Mouse (Mus musculus) lung, adult 2 months (tissue): ENCODE data around the gene Macrod2.

ENCODE experiments used
- CTCF ChIP-seq: fragments of 200-500 bp; IDR thresholded peaks from 2 replicates; pipeline ENCODE4 v1.5.1; 2011; ENCODE audit warnings: mild to moderate bottlenecking, low read length, control low read depth; ENCODE audit not compliant: insufficient read depth
- POLR2A ChIP-seq: fragments of 200-500 bp; IDR thresholded peaks from 2 replicates; pipeline ENCODE4 v1.6.1; 2011; ENCODE audit warnings: low read depth, mild to moderate bottlenecking, control low read depth, low read length, borderline replicate concordance; ENCODE audit errors: extremely low read depth

DNA sequence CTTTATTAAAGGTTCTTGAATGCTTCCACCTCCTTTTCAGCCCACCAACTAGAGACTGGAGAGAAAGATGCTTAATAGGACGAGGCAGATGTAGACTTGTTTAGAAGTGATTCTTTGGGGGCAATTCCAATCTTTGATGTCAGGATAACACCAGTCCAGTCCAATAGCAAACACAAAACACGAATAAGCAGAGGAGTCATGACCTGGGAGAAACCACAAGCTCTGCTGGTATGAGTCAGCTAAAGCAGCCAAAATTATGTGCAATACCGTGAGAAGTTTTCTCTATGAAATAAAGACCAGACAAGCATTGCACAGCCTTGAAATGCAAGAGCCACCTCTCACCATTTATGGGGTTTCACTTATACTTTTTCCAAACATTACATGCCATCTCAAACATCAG lies 774.5 kb downstream of the Macrod2 start:
- TF ChIP-seq CTCF = no peak
- TF ChIP-seq POLR2A = no peak
